Mouse (Mus musculus) spleen, embryonic (tissue): ENCODE data around the gene Tmem33.

Experiments used
- CTCF ChIA-PET: fragments of 350-600 bp; sonication (Branson Sonifier 250); formaldehyde crosslinking; loops from one replicate; lab custom pipeline; 2022; lab: Charles Lee

The Tmem33 gene

DNA sequence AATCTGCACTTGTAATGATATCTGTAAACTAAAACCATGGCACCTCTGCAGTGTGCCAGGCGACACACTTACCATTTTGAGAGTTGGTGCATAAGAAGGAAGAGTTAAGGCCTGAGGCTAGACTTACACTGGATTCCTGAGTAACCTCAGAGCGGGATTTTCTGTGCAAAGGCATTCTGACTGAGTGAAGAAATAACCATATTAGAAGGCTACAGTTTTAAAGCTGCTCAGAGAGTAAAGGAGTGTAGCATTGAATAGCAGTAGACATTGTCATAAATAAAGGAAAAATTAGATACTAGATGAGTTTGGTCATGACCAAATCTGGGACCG is 52.1 kb downstream of the Tmem33 start:
- CTCF ChIA-PET, result no interaction called here

DNA sequence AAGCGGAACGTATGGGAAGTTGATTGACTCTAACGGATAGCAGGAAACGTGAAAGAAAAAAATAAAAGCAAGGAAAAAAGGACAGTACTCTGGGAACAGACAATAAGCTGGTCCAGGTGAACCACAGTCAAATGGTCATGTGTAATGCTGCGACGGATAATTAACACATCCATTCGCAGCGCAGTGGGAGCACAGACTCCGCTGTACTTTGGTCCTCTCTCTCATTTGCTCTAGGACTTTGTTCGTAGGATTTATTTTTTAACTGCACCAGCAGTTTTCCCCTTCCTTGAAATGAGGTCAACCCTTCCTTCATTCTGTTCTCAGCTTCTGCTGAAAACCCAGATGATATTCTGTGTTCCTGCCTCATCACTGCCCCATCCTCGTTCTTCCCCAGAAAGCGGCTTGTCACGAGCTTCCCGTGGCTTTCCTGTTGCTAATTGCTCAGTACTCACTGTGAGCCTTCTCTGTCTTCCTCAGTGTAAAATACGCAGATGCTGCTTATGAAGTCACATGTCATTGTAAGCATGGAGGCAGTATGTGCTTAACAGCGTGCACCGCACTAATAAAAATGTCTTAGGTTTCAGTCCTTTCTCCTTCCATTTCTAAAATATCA is 61.4 kb downstream of the Tmem33 start:
- CTCF ChIA-PET, result no interaction called here

DNA sequence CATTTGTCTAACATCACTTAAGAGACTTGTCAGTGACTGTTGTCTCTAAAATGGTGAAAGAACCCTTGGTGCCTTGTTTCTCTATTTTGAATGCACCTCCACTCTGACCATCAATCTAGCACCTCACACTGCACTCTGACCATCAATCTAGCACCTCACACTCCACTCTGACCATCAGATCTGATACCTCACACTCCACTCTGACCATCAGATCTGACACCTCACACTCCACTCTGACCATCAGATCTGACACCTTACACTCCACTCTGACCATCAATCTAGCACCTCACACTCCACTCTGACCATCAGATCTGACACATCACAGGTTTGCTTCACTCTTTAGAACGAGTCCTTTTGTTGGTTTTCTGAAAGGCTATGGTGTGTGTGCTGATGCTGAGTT is 63.7 kb downstream of the Tmem33 start:
- CTCF ChIA-PET, result no interaction called here

DNA sequence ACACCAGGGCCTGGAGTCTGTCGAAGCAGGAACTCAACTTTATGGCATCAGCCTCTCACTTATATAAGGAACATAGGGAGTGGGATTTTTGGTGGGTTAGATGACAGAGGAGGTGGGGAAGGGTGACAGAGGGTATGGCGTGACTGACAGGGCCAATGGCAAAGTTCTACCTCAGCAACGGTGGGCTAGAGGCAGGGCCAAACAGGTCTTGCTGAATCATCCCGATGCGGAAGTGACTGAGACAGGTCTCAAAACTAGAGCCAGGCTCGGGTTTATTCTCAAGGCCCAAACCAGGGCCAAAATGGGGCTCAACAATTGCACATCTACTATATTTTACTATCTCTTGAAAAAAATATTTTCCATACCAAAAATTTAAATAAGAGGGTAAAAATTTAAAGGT is 80.4 kb downstream of the Tmem33 start:
- CTCF ChIA-PET, result no interaction called here
